22 mouse cellular contexts compared by ENCODE assay signal in the genomic region with DNA sequence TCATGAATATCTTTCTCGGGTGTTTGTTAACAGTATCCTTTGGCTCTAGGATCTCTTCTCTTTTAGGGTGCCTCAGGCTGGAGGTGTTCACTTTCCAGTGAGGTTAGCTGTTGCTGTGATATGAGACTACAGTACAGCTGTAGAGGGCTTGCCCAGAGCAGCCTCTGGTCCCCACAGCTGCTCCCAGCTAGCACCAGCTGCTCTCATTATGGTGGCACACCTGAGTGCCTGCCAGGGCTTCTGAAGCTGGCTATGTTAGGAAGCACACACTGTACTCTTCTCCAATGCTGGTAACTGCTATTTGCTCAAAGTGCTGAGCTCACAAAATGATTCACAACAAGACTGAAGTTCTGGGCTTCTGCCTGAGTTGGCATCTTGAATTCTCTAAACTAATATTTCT.
A peak's percentile ranks its signal among the peaks of the same experiment; 100 is the strongest.
DNase-seq lines count a peak whose midpoint lies in the region; TF ChIP-seq lines count a peak whose summit lies in the region.
"Had no signal": no experiment of that assay in that cellular context is flagged by ENCODE, and none has a peak within 500 bp of the region (broad histone marks: within the 10 kb centered on the region; RNA-seq: fewer than 3 reads in every experiment).

No protein-coding gene starts in this region.

- H3K27ac ChIP-seq in gastrocnemius, adult 2 months, result no peak overlapping the region
- H3K27ac ChIP-seq: hindbrain, embryonic 12.5 days; hindbrain, postnatal 0 days; liver, embryonic 14.5 days; macrophage; midbrain, embryonic 13.5 days had no signal

- TF ChIP-seq CTCF in gastrocnemius, adult 2 months (IDR thresholded peaks at IDR 0.05), result no peak

- intact Hi-C loops in gastrocnemius, adult 2 months (cut with DNase I), result no loop called here

- no peak overlapping the region for H3K4me3 ChIP-seq in gastrocnemius, adult 2 months
- H3K4me3 ChIP-seq: erythroblast, embryonic 14.5 days; hindbrain, embryonic 12.5 days; midbrain, embryonic 13.5 days had no signal

- DNase-seq in gastrocnemius, adult 2 months, result peak; percentile 66
- no peak for DNase-seq in gastrocnemius, postnatal 4 days (ENCODE audit: low spot score in 2 of 2)
- DNase-seq in A20 (ENCODE audit: low read depth, low spot score), result peak; percentile 59
- DNase-seq in skeletal muscle tissue, adult 2 months (ENCODE audit: low read depth, low spot score), result peak; percentile 34
- DNase-seq in thymus, postnatal 14 days, result peak; percentile 67
- DNase-seq in cerebellum, adult 11 months, result no peak
- DNase-seq in frontal cortex, postnatal 10 days (ENCODE audit: low spot score in 2 of 2), result no peak
- no peak for DNase-seq in ovary, postnatal 36 days (ENCODE audit: low spot score)
- DNase-seq: adrenal gland, postnatal 25 days; cerebellum, adult 9-11 months; forebrain, postnatal 0 days; heart, postnatal 36 days; kidney, postnatal 14 days; liver; lung, adult 2 months; lung, postnatal 10 days had no signal

Comparison
In these comparisons a context has a peak if more than half of its experiments do, and no peak if none do; other contexts are left out.
1. DNase-seq: peak in gastrocnemius, adult 2 months (single experiment), A20 (single experiment), skeletal muscle tissue, adult 2 months (single experiment) and thymus, postnatal 14 days (single experiment); none in gastrocnemius, postnatal 4 days (0 of 2), cerebellum, adult 11 months (single experiment), frontal cortex, postnatal 10 days (0 of 2) and ovary, postnatal 36 days (single experiment).